Mouse (Mus musculus) heart, embryonic 13.5 days (tissue): ENCODE results near the gene Farp2. TPM values are rescaled to one million over a fixed set of nuclear protein-coding genes. Genes with fewer than 3 reads are reported as not detected.

Source experiments
- ATAC-seq: fragments of 200-750 bp; cut with Nextera tagmentation; 2 replicates; pipeline ENCODE4 v1.8.0; 2017; ENCODE audit warnings: moderate TSS enrichment; ENCODE audit not compliant: insufficient number of reproducible peaks, low FRiP score, low TSS enrichment; ENCODE audit errors: extremely low read depth
- H3K27ac ChIP-seq: fragments of 300-500 bp; sonication (generic); replicated peaks from 2 replicates; pipeline ENCODE4 v1.5.1; 2015; ENCODE audit warnings: moderate library complexity, mild to moderate bottlenecking, inconsistent platforms
- H3K27me3 ChIP-seq: fragments of 300-500 bp; sonication (generic); replicated peaks from 2 replicates; pipeline ENCODE4 v1.6.1; 2015; ENCODE audit warnings: mild to moderate bottlenecking, inconsistent platforms
- H3K36me3 ChIP-seq: fragments of 300-500 bp; sonication (generic); 2 replicates; pipeline ENCODE4 v1.6.1; 2015; ENCODE audit warnings: mild to moderate bottlenecking, inconsistent platforms
- H3K4me1 ChIP-seq: fragments of 300-500 bp; sonication (generic); 2 replicates; pipeline ENCODE4 v1.6.1; 2015; ENCODE audit warnings: inconsistent platforms
- H3K4me2 ChIP-seq: fragments of 300-500 bp; sonication (generic); 2 replicates; pipeline ENCODE4 v1.6.1; 2015; ENCODE audit warnings: inconsistent platforms, mild to moderate bottlenecking, moderate library complexity
- H3K4me3 ChIP-seq: fragments of 300-500 bp; sonication (generic); 2 replicates; pipeline ENCODE4 v1.5.1; 2015; ENCODE audit warnings: moderate library complexity, mild to moderate bottlenecking, inconsistent platforms
- H3K9ac ChIP-seq: fragments of 300-500 bp; sonication (generic); 2 replicates; pipeline ENCODE4 v1.6.1; 2015; ENCODE audit warnings: inconsistent platforms, mild to moderate bottlenecking, moderate library complexity
- H3K9me3 ChIP-seq: fragments of 300-500 bp; sonication (generic); 2 replicates; pipeline ENCODE4 v1.6.1; 2016; ENCODE audit warnings: inconsistent platforms
- WGBS: fragments of 180-500 bp; shearing (Covaris S2); methylation state at CpG from one replicate; pipeline ENCODE4 v1.1.7; 2015; ENCODE audit warnings: mixed read lengths; 5-methylcytosine and 5-hydroxymethylcytosine counted together
- polyA plus RNA-seq: library from polyadenylated mRNA; unstranded; fragments of >200 nt; fragmentation: Nextera tagmentation; extraction: Ambion mirVana; gene quantifications from 2 replicates; pipeline ENCODE4 v1.2.1, GENCODE M21; 2015

Farp2 gene
- polyA plus RNA-seq, 1 experiment from 2014 or later, result 3.3 TPM

DNA sequence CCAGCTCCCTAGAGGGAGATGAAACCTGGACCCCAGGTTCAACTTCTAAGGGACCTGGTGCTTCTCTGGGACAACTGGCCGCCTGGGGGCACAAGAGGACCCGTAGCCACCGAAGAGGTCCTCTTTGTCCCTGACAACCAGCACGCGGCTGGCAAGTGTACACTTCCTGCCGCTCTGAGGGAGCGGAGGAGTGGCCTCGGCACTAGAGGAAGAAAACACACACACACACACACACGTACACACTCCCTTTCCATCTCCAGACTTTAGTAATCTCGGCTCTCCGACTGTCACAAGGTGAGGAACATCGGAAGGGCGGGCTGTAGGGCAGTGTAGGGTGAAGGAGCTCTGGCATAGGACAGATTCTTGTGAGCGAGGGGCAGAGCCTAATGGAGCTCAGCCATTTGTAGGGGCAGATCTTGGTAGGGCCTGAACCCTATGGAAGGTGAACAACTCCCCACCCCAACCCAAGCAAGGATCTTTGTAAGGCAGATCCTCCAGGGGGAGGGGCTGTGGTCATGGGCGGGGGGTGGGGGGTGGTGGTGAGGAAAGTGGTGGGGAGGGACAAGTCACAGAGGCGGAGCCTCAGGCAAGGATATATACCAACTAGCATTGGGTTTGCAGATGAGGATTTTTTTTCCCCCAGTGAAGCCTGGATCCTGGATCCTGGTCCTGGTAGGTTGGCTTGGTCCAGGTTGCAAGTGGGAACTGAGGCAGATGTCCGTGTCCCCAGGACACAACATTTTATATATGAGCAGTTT lies 157.1 kb downstream of the Farp2 start:
- Histone ChIP-seq H3K4me3 (peak overlapping the region; percentile 57), H3K27ac (peak overlapping the region; percentile 84), H3K4me2 (peak overlapping the region; percentile 83), H3K27me3 (no peaks in the 10 kb centered on the region), H3K9ac (peak overlapping the region; percentile 82), H3K9me3 (no peaks in the 10 kb centered on the region), H3K36me3 (no peaks in the 10 kb centered on the region), H3K4me1 (peaks cover 23% of the 10 kb centered on the region)
- peak; percentile 47 for ATAC-seq
- WGBS, result 6% methylated on average over 17 of the region's 17 CpGs

DNA sequence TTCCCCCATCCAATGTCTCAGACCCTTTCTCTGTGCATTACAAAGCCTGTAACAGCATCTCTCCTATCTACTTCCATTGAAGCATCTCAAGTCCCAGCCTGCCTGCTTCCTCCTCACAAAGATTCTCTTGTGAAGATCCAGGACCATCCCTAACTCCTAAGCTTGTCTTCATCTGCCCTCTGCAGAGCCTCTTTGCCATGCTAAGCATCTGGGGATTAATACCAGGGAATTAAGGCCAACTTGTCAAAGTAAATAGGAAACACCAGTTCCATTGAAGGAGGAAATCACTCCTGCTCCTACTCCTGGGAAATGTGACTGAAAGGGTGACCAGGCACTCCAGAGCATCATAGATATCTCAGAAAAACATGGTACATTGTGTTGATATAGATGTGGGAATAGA lies 158.1 kb downstream of the Farp2 start:
- peaks cover 23% of the 10 kb centered on the region for H3K4me1 ChIP-seq
- H3K27me3 ChIP-seq, result no peaks in the 10 kb centered on the region
- H3K4me2 ChIP-seq, result peak overlapping the region; percentile 83; the same call in 1 of the 2 replicates
- H3K27ac ChIP-seq, result no peak overlapping the region
- no peaks in the 10 kb centered on the region for H3K36me3 ChIP-seq
- no peak overlapping the region for H3K4me3 ChIP-seq
- no peaks in the 10 kb centered on the region for H3K9me3 ChIP-seq
- no peak for ATAC-seq
- no peak overlapping the region for H3K9ac ChIP-seq

Other genes with a start within 250 kb of the Farp2 start
- gene Mterf4, start 206.2 kb upstream of the Farp2 start, polyA plus RNA-seq, result 19.9 and 21.8 TPM in 2 replicates
- 49.2 and 51.8 TPM in 2 replicates for gene Ppp1r7, start 169.2 kb upstream of the Farp2 start, polyA plus RNA-seq
- gene Pask, start 168.6 kb upstream of the Farp2 start, polyA plus RNA-seq, result 7.5 and 7.6 TPM in 2 replicates
- gene Ano7, start 138.1 kb upstream of the Farp2 start, polyA plus RNA-seq, result 0.60 and 0.75 TPM in 2 replicates
- 143 and 152 TPM in 2 replicates for gene Hdlbp, start 33.3 kb upstream of the Farp2 start, polyA plus RNA-seq
- gene Stk25, start 146.6 kb downstream of the Farp2 start, polyA plus RNA-seq, result 132 and 138 TPM in 2 replicates
- 40.2 and 51.6 TPM in 2 replicates for gene Bok, start 173.6 kb downstream of the Farp2 start, polyA plus RNA-seq
- 51.0 and 58.6 TPM in 2 replicates for gene Atg4b, start 239.4 kb downstream of the Farp2 start, polyA plus RNA-seq
- gene Thap4, start 242.8 kb downstream of the Farp2 start, polyA plus RNA-seq, result 50.8 and 54.4 TPM in 2 replicates